Mouse (Mus musculus): ENCODE results near the gene Grwd1. TPM values are rescaled to one million over a fixed set of nuclear protein-coding genes. Genes with fewer than 3 reads are reported as not detected.

Grwd1 gene
- polyA plus RNA-seq, 1 experiment from 2014 or later = 14.8 TPM

GRCm38 (mm10) chr7:45784524-45785372, 46.0 kb downstream of the Grwd1 start, which contains the start of gene Sult2b1:
TSS of gene Sult2b1 (minus strand) at chr7:45784669.
- WGBS = 24% methylated on average over 19 of the region's 20 CpGs
- peak; percentile 45 for DNase-seq (ENCODE audit: low spot score)
- no peak for TF ChIP-seq EP300 (IDR thresholded peaks at IDR 0.05)
- no peak for TF ChIP-seq CTCF (IDR thresholded peaks at IDR 0.05)
- H3K4me1 ChIP-seq (ENCODE audit: insufficient read depth, low read depth, low read length) = peaks cover 4% of the 10 kb centered on the region; the same call in 1 of the 2 replicates
- peak within 1 kb of the TSS; percentile 49 for H3K4me3 ChIP-seq (ENCODE audit: low read depth, low read length)
- H3K36me3 ChIP-seq (ENCODE audit: insufficient read depth, low read length) = no peaks in the 10 kb centered on the region
- no peak for ATAC-seq
- no peaks in the 10 kb centered on the region for H3K9me3 ChIP-seq (ENCODE audit: low read length)
- peaks cover 12% of the 10 kb centered on the region; the same call in 1 of the 2 replicates for H3K27me3 ChIP-seq (replicated peaks; ENCODE audit: insufficient read depth, low read length)
- H3K27ac ChIP-seq (ENCODE audit: low read length) = no peak within 1 kb of the TSS
- H3K4me2 ChIP-seq (replicated peaks; ENCODE audit: low read depth, low read length) = peak within 1 kb of the TSS; percentile 85
- 0 out of 2 replicates have a peak within 1 kb of the TSS, but pooled peaks have one; percentile 23 for H3K9ac ChIP-seq (replicated peaks; ENCODE audit: low read depth)

GRCm38 (mm10) chr7:45783511-45784091, 47.1 kb downstream of the Grwd1 start, which contains the start of gene Lmtk3:
TSS of gene Lmtk3 (plus strand) at chr7:45783738.
- Histone ChIP-seq H3K4me3 (ENCODE audit: low read depth, low read length) (peak within 1 kb of the TSS; percentile 49), H3K4me1 (ENCODE audit: insufficient read depth, low read depth, low read length) (peaks cover 4% of the 10 kb centered on the region; the same call in 1 of the 2 replicates), H3K9me3 (ENCODE audit: low read length) (no peaks in the 10 kb centered on the region), H3K9ac (replicated peaks; ENCODE audit: low read depth) (0 out of 2 replicates have a peak within 1 kb of the TSS, but pooled peaks have one; percentile 23), H3K36me3 (ENCODE audit: insufficient read depth, low read length) (no peaks in the 10 kb centered on the region), H3K27me3 (replicated peaks; ENCODE audit: insufficient read depth, low read length) (peaks cover 12% of the 10 kb centered on the region; the same call in 1 of the 2 replicates), H3K4me2 (replicated peaks; ENCODE audit: low read depth, low read length) (peak within 1 kb of the TSS; percentile 85), H3K27ac (ENCODE audit: low read length) (no peak within 1 kb of the TSS)
- DNase-seq (ENCODE audit: low spot score) = peak; percentile 84
- TF ChIP-seq EP300 (IDR thresholded peaks at IDR 0.05) (no peak), CTCF (IDR thresholded peaks at IDR 0.05) (peak; percentile 57)
- peak; percentile 81 for ATAC-seq
- 1% methylated on average over 38 of the region's 38 CpGs for WGBS

- no peak overlapping the region for H3K9ac ChIP-seq (replicated peaks; ENCODE audit: low read depth)
- peaks cover 12% of the 10 kb centered on the region; the same call in 1 of the 2 replicates for H3K27me3 ChIP-seq (replicated peaks; ENCODE audit: insufficient read depth, low read length)
- H3K4me1 ChIP-seq (ENCODE audit: insufficient read depth, low read depth, low read length) = peaks cover 4% of the 10 kb centered on the region; the same call in 1 of the 2 replicates
- WGBS = 58% methylated on average over 4 of the region's 4 CpGs
- no peak overlapping the region for H3K4me2 ChIP-seq (replicated peaks; ENCODE audit: low read depth, low read length)
- H3K9me3 ChIP-seq (ENCODE audit: low read length) = no peaks in the 10 kb centered on the region
- no peak for TF ChIP-seq EP300 (IDR thresholded peaks at IDR 0.05)
- no peak for TF ChIP-seq CTCF (IDR thresholded peaks at IDR 0.05)
- no peaks in the 10 kb centered on the region for H3K36me3 ChIP-seq (ENCODE audit: insufficient read depth, low read length)
- no peak overlapping the region for H3K27ac ChIP-seq (ENCODE audit: low read length)
- no peak for ATAC-seq
- no peak for DNase-seq (ENCODE audit: low spot score)
- H3K4me3 ChIP-seq (ENCODE audit: low read depth, low read length) = no peak overlapping the region
Measured at GRCm38 (mm10) chr7:45782271-45782670, 48.5 kb downstream of the Grwd1 start.

- Histone ChIP-seq H3K9ac (replicated peaks; ENCODE audit: low read depth) (no peak overlapping the region), H3K36me3 (ENCODE audit: insufficient read depth, low read length) (no peaks in the 10 kb centered on the region), H3K9me3 (ENCODE audit: low read length) (no peaks in the 10 kb centered on the region), H3K27me3 (replicated peaks; ENCODE audit: insufficient read depth, low read length) (peaks cover 2% of the 10 kb centered on the region; the same call in 1 of the 2 replicates), H3K27ac (ENCODE audit: low read length) (no peak overlapping the region), H3K4me2 (replicated peaks; ENCODE audit: low read depth, low read length) (0 out of 2 replicates have a peak overlapping the region, but pooled peaks have one; percentile 8), H3K4me3 (ENCODE audit: low read depth, low read length) (no peak overlapping the region), H3K4me1 (ENCODE audit: insufficient read depth, low read depth, low read length) (peaks cover 4% of the 10 kb centered on the region; the same call in 1 of the 2 replicates)
- TF ChIP-seq EP300 (IDR thresholded peaks at IDR 0.05) = no peak
- TF ChIP-seq CTCF (IDR thresholded peaks at IDR 0.05) = no peak
- 21% methylated on average over 22 of the region's 22 CpGs for WGBS
- ATAC-seq = 0 out of 2 replicates have a peak, but pooled peaks have one; percentile 11
- DNase-seq (ENCODE audit: low spot score) = no peak
Measured at GRCm38 (mm10) chr7:45779081-45779641, 51.6 kb downstream of the Grwd1 start.

- Histone ChIP-seq H3K9ac (replicated peaks; ENCODE audit: low read depth) (no peak overlapping the region), H3K4me1 (ENCODE audit: insufficient read depth, low read depth, low read length) (no peaks in the 10 kb centered on the region), H3K4me3 (ENCODE audit: low read depth, low read length) (no peak overlapping the region), H3K9me3 (ENCODE audit: low read length) (no peaks in the 10 kb centered on the region), H3K27me3 (replicated peaks; ENCODE audit: insufficient read depth, low read length) (no peaks in the 10 kb centered on the region), H3K4me2 (replicated peaks; ENCODE audit: low read depth, low read length) (no peak overlapping the region), H3K36me3 (ENCODE audit: insufficient read depth, low read length) (no peaks in the 10 kb centered on the region), H3K27ac (ENCODE audit: low read length) (no peak overlapping the region)
- 56% methylated on average over 7 of the region's 7 CpGs for WGBS
- TF ChIP-seq CTCF (IDR thresholded peaks at IDR 0.05) = no peak
- no peak for TF ChIP-seq EP300 (IDR thresholded peaks at IDR 0.05)
- no peak for DNase-seq (ENCODE audit: low spot score)
- ATAC-seq = no peak
Measured at GRCm38 (mm10) chr7:45775237-45775636, 55.5 kb downstream of the Grwd1 start.

Other genes with a start within 250 kb of the Grwd1 start
- not detected in 2 replicates for gene Fgf21, start 215.5 kb downstream of the Grwd1 start, polyA plus RNA-seq (2015; fragmentation: Nextera tagmentation; extraction: Ambion mirVana)
- gene Fut1, start 213.7 kb downstream of the Grwd1 start, polyA plus RNA-seq (2015; fragmentation: Nextera tagmentation; extraction: Ambion mirVana) = 0.13 and 0.18 TPM in 2 replicates
- gene Izumo1, start 209.1 kb downstream of the Grwd1 start, polyA plus RNA-seq (2015; fragmentation: Nextera tagmentation; extraction: Ambion mirVana) = 0.19 and 0.32 TPM in 2 replicates
- gene Rasip1, start 203.5 kb downstream of the Grwd1 start, polyA plus RNA-seq (2015; fragmentation: Nextera tagmentation; extraction: Ambion mirVana) = 43.3 and 49.0 TPM in 2 replicates
- 4.0 and 4.8 TPM in 2 replicates for gene Mamstr, start 191.0 kb downstream of the Grwd1 start, polyA plus RNA-seq (2015; fragmentation: Nextera tagmentation; extraction: Ambion mirVana)
- gene Fut2, start 164.6 kb downstream of the Grwd1 start, polyA plus RNA-seq (2015; fragmentation: Nextera tagmentation; extraction: Ambion mirVana) = 0.27 and 0.84 TPM in 2 replicates
- gene Ntn5, start 146.9 kb downstream of the Grwd1 start, polyA plus RNA-seq (2015; fragmentation: Nextera tagmentation; extraction: Ambion mirVana) = 2.4 TPM in 2 replicates
- gene Sec1, start 136.5 kb downstream of the Grwd1 start, polyA plus RNA-seq (2015; fragmentation: Nextera tagmentation; extraction: Ambion mirVana) = 1.0 and 2.0 TPM in 2 replicates
- 1.5 and 2.4 TPM in 2 replicates for gene Car11, start 131.1 kb downstream of the Grwd1 start, polyA plus RNA-seq (2015; fragmentation: Nextera tagmentation; extraction: Ambion mirVana)
- 6.8 and 9.4 TPM in 2 replicates for gene Dbp, start 125.9 kb downstream of the Grwd1 start, polyA plus RNA-seq (2015; fragmentation: Nextera tagmentation; extraction: Ambion mirVana)
- 720 and 782 TPM in 2 replicates for gene Rpl18, start 115.5 kb downstream of the Grwd1 start, polyA plus RNA-seq (2015; fragmentation: Nextera tagmentation; extraction: Ambion mirVana)
- gene Sphk2, start 112.9 kb downstream of the Grwd1 start, polyA plus RNA-seq (2015; fragmentation: Nextera tagmentation; extraction: Ambion mirVana) = 17.9 and 18.2 TPM in 2 replicates
- gene Fam83e, start 109.7 kb downstream of the Grwd1 start, polyA plus RNA-seq (2015; fragmentation: Nextera tagmentation; extraction: Ambion mirVana) = 1.7 and 2.3 TPM in 2 replicates
- gene Spaca4, start 105.1 kb downstream of the Grwd1 start, polyA plus RNA-seq (2015; fragmentation: Nextera tagmentation; extraction: Ambion mirVana) = not detected in 2 replicates
- gene Lmtk3, start 47.2 kb downstream of the Grwd1 start, polyA plus RNA-seq (2015; fragmentation: Nextera tagmentation; extraction: Ambion mirVana) = 0.10 and 0.11 TPM in 2 replicates
- gene Sult2b1, start 46.3 kb downstream of the Grwd1 start, polyA plus RNA-seq (2015; fragmentation: Nextera tagmentation; extraction: Ambion mirVana) = 3.2 and 3.7 TPM in 2 replicates
- gene Cyth2, start 16.4 kb downstream of the Grwd1 start, polyA plus RNA-seq (2015; fragmentation: Nextera tagmentation; extraction: Ambion mirVana) = 105 and 113 TPM in 2 replicates
- 0.20 and 0.35 TPM in 2 replicates for gene Kcnj14, start 6.2 kb downstream of the Grwd1 start, polyA plus RNA-seq (2015; fragmentation: Nextera tagmentation; extraction: Ambion mirVana)
- 56.2 and 57.3 TPM in 2 replicates for gene Kdelr1, start 41.8 kb upstream of the Grwd1 start, polyA plus RNA-seq (2015; fragmentation: Nextera tagmentation; extraction: Ambion mirVana)
- gene Grin2d, start 47.4 kb upstream of the Grwd1 start, polyA plus RNA-seq (2015; fragmentation: Nextera tagmentation; extraction: Ambion mirVana) = 0.62 and 0.75 TPM in 2 replicates
- gene Syngr4, start 65.8 kb upstream of the Grwd1 start, polyA plus RNA-seq (2015; fragmentation: Nextera tagmentation; extraction: Ambion mirVana) = 0.14 and 0.23 TPM in 2 replicates
- gene Tmem143, start 66.0 kb upstream of the Grwd1 start, polyA plus RNA-seq (2015; fragmentation: Nextera tagmentation; extraction: Ambion mirVana) = 3.9 and 4.1 TPM in 2 replicates
- 233 and 255 TPM in 2 replicates for gene Emp3, start 90.5 kb upstream of the Grwd1 start, polyA plus RNA-seq (2015; fragmentation: Nextera tagmentation; extraction: Ambion mirVana)
- gene Ccdc114, start 93.1 kb upstream of the Grwd1 start, polyA plus RNA-seq (2015; fragmentation: Nextera tagmentation; extraction: Ambion mirVana) = 8.9 and 11.2 TPM in 2 replicates
- gene Abcc6, start 199.4 kb upstream of the Grwd1 start, polyA plus RNA-seq (2015; fragmentation: Nextera tagmentation; extraction: Ambion mirVana) = 0.26 and 0.37 TPM in 2 replicates
- gene Nomo1, start 202.8 kb upstream of the Grwd1 start, polyA plus RNA-seq (2015; fragmentation: Nextera tagmentation; extraction: Ambion mirVana) = 17.8 and 18.5 TPM in 2 replicates

Data from lung, postnatal 0 days (tissue).